Mouse (Mus musculus): ENCODE measurements around the gene Ell3. TPM values are rescaled to one million over a fixed set of nuclear protein-coding genes. Genes with fewer than 3 reads are reported as not detected.

Gene Ell3
- polyA plus RNA-seq, 1 experiment from 2014 or later = 1.9 TPM

DNA sequence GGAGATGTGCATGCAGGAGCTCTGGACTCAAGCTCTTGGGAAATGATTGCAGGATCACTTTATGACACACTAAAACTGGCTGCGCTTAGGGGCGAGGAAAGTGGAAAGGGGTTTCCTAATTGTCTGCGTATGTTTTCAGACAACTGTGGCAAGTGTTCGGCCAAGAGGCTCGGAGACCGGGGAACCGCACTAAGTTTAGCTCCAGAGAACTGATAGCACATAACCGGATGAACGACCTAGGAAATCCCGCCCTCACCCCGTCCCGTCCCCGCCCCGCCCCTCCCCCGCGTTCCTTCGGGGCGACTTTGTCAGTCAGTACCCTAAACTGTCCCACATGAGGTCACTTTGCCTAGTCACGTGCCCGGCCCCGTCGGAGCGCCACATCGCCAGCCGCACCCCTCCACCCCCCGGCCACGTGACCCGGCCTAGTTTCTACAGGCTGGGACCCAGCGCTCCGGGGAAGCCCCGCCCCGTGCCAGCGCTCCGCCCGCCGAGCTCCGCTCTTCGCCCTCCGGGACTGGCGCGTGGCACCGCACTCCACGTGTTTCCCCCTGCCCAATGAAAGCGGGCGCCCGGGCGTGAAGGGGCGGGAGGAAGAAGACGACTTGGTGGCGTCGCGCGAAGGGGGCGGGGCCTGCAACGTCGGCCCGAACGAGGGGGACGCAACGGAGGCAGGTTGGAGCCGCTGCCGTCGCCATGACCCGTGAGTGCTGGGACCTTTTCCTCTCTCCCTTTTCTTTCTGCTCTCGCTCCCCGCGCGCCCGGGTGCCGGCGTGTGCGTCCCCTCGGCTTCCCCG, 4.9 kb upstream of the Ell3 start, which contains the start of gene Serf2:
Gene Serf2 (plus strand): TSS at position 457 of the 797 bp plus-strand sequence.
- no peaks in the 10 kb centered on the region for H3K9me3 ChIP-seq (ENCODE audit: control insufficient read depth)
- peak within 1 kb of the TSS; percentile 100 for H3K4me3 ChIP-seq (ENCODE audit: low read depth, low read length)
- no peak for TF ChIP-seq CTCF (IDR thresholded peaks at IDR 0.05; ENCODE audit: low read depth)
- peak within 1 kb of the TSS; percentile 79 for H3K4me2 ChIP-seq (replicated peaks; ENCODE audit: low read depth)
- H3K9ac ChIP-seq (ENCODE audit: low read depth, low read length) = peak within 1 kb of the TSS; percentile 100
- peak within 1 kb of the TSS; percentile 99 for H3K27ac ChIP-seq (ENCODE audit: low read depth, low read length)
- no peaks in the 10 kb centered on the region for H3K27me3 ChIP-seq (replicated peaks; ENCODE audit: control insufficient read depth, insufficient read depth, low read length)
- H3K36me3 ChIP-seq (ENCODE audit: control insufficient read depth, insufficient read depth) = peaks cover 22% of the 10 kb centered on the region
- peak; percentile 98 for ATAC-seq
- WGBS = under 1% methylated on average over 65 of the region's 74 CpGs
- H3K4me1 ChIP-seq (replicated peaks; ENCODE audit: control insufficient read depth, insufficient read depth, low read length) = no peaks in the 10 kb centered on the region

DNA sequence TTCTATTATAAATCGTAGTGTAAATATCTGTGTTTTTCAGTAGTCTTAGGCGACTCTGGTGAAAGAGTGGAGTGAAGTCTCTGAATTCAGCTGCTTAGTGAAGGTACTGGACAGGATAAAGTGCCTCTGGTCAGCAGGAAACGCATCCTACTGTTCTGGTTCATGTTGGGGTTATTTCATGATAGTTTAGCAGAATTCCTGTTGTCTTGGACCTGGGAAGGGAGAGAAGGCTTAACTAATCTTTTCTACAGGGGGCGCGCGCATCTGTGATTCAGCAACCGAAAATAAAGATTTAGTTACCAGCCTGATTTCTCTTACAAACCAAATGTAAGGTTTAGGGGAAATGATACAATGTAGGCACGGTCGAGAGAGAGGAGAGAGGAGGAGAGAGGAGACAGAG, 4.1 kb upstream of the Ell3 start:
- H3K9ac ChIP-seq (ENCODE audit: low read depth, low read length) = peak overlapping the region; percentile 57; the same call in 1 of the 2 replicates
- no peaks in the 10 kb centered on the region for H3K27me3 ChIP-seq (replicated peaks; ENCODE audit: control insufficient read depth, insufficient read depth, low read length)
- peak overlapping the region; percentile 79 for H3K4me2 ChIP-seq (replicated peaks; ENCODE audit: low read depth)
- no peak for ATAC-seq
- no peaks in the 10 kb centered on the region for H3K9me3 ChIP-seq (ENCODE audit: control insufficient read depth)
- peaks cover 14% of the 10 kb centered on the region for H3K36me3 ChIP-seq (ENCODE audit: control insufficient read depth, insufficient read depth)
- no peaks in the 10 kb centered on the region for H3K4me1 ChIP-seq (replicated peaks; ENCODE audit: control insufficient read depth, insufficient read depth, low read length)
- 13% methylated on average over 9 of the region's 9 CpGs for WGBS
- peak; percentile 63 for TF ChIP-seq CTCF (IDR thresholded peaks at IDR 0.05; ENCODE audit: low read depth)
- peak overlapping the region; percentile 91 for H3K27ac ChIP-seq (ENCODE audit: low read depth, low read length)
- H3K4me3 ChIP-seq (ENCODE audit: low read depth, low read length) = peak overlapping the region; percentile 100

DNA sequence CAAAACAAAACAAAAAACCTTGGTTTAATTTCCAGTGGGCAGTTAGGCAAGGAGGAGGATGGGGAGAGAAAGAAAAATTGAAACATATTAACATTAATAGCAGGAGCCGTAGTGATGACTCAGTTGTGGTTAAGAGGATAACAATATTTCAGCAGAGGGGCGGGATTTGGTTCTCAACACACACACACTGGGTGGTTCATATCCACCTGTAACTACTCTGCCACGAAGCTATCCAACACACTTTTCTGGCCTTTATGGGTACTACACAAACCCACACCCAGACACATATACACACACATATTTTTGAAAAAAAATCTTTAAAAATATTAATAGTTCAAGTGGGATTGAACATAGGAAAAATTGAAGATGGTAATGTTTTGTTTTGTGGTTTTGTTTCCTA, 2.9 kb upstream of the Ell3 start:
- H3K9me3 ChIP-seq (ENCODE audit: control insufficient read depth) = no peaks in the 10 kb centered on the region
- H3K4me1 ChIP-seq (replicated peaks; ENCODE audit: control insufficient read depth, insufficient read depth, low read length) = no peaks in the 10 kb centered on the region
- no peak overlapping the region for H3K9ac ChIP-seq (ENCODE audit: low read depth, low read length)
- no peak for TF ChIP-seq CTCF (IDR thresholded peaks at IDR 0.05; ENCODE audit: low read depth)
- peaks cover 5% of the 10 kb centered on the region for H3K36me3 ChIP-seq (ENCODE audit: control insufficient read depth, insufficient read depth)
- H3K4me2 ChIP-seq (replicated peaks; ENCODE audit: low read depth) = no peak overlapping the region
- WGBS = 79% methylated on average over 3 of the region's 3 CpGs
- no peaks in the 10 kb centered on the region for H3K27me3 ChIP-seq (replicated peaks; ENCODE audit: control insufficient read depth, insufficient read depth, low read length)
- no peak overlapping the region for H3K4me3 ChIP-seq (ENCODE audit: low read depth, low read length)
- no peak for ATAC-seq
- no peak overlapping the region for H3K27ac ChIP-seq (ENCODE audit: low read depth, low read length)

DNA sequence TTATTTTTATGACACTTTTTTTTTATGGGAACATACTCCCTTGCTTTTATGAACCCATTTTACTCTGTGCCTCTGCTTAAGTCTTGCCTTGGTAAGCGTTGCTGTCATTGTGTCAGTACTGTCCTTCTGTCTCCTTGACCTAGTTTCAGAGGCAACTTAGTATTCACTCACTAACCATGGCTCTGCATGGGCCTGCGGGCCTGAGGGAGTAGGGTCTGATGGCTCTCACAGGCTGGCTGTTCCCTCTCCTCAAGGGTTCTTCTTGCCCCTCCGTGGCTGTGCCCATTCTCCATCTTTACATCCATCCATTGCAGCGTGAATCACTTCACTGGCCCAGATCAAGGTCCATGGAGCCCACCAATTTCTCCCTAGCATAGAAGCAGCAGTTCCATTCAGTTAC, 2.4 kb upstream of the Ell3 start:
- ATAC-seq = no peak
- TF ChIP-seq CTCF (IDR thresholded peaks at IDR 0.05; ENCODE audit: low read depth) = no peak
- Histone ChIP-seq H3K9ac (ENCODE audit: low read depth, low read length) (no peak overlapping the region), H3K27me3 (replicated peaks; ENCODE audit: control insufficient read depth, insufficient read depth, low read length) (no peaks in the 10 kb centered on the region), H3K27ac (ENCODE audit: low read depth, low read length) (no peak overlapping the region), H3K4me3 (ENCODE audit: low read depth, low read length) (no peak overlapping the region), H3K4me2 (replicated peaks; ENCODE audit: low read depth) (no peak overlapping the region), H3K36me3 (ENCODE audit: control insufficient read depth, insufficient read depth) (peaks cover 3% of the 10 kb centered on the region; the same call in 1 of the 2 replicates), H3K4me1 (replicated peaks; ENCODE audit: control insufficient read depth, insufficient read depth, low read length) (no peaks in the 10 kb centered on the region), H3K9me3 (ENCODE audit: control insufficient read depth) (no peaks in the 10 kb centered on the region)
- 85% methylated on average over 4 of the region's 4 CpGs for WGBS

DNA sequence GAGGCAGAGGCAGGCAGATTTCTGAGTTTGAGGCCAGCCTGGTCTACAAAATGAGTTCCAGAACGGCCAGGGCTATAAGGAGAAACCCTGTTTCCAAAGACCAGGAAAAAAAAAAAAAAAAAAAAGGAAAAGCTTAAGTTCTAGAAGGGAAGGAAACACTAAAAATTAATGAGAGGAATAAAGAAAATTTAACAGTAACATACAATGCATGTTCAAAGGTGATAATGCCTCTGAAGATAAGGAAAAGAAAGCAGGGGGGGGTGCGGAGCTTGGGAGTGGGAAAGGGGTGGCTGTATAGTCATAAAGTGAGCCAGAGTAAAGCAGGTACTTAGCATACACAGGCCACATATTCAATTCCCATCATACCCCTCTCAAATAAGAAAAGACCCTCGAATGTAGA, 1.0 kb upstream of the Ell3 start:
- no peaks in the 10 kb centered on the region for H3K4me1 ChIP-seq (replicated peaks; ENCODE audit: control insufficient read depth, insufficient read depth, low read length)
- no peaks in the 10 kb centered on the region for H3K36me3 ChIP-seq (ENCODE audit: control insufficient read depth, insufficient read depth)
- no peak for TF ChIP-seq CTCF (IDR thresholded peaks at IDR 0.05; ENCODE audit: low read depth)
- H3K27me3 ChIP-seq (replicated peaks; ENCODE audit: control insufficient read depth, insufficient read depth, low read length) = no peaks in the 10 kb centered on the region
- WGBS = 74% methylated on average over 3 of the region's 3 CpGs
- no peak overlapping the region for H3K9ac ChIP-seq (ENCODE audit: low read depth, low read length)
- no peak overlapping the region for H3K4me2 ChIP-seq (replicated peaks; ENCODE audit: low read depth)
- no peak for ATAC-seq
- H3K9me3 ChIP-seq (ENCODE audit: control insufficient read depth) = no peaks in the 10 kb centered on the region
- H3K27ac ChIP-seq (ENCODE audit: low read depth, low read length) = no peak overlapping the region
- H3K4me3 ChIP-seq (ENCODE audit: low read depth, low read length) = no peak overlapping the region

DNA sequence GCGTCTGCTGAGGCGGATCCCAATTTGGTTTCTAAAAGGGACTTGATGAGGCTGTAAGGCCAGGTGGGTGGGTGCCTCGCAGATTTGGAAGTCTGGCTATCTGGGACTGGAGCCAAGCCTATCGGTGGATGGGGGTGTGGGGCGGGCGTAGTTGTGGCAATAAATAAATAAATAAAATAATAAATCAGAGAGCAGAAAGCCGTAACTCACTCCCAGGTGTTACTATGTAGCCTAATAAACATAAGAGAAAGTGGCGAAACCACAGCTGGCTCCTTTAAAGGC, 1.1 kb downstream of the Ell3 start:
- Histone ChIP-seq H3K4me3 (ENCODE audit: low read depth, low read length) (peak overlapping the region; percentile 41), H3K27ac (ENCODE audit: low read depth, low read length) (no peak overlapping the region; the same call in 1 of the 2 replicates), H3K36me3 (ENCODE audit: control insufficient read depth, insufficient read depth) (peaks cover 12% of the 10 kb centered on the region), H3K9ac (ENCODE audit: low read depth, low read length) (peak overlapping the region; percentile 51; the same call in 1 of the 2 replicates), H3K9me3 (ENCODE audit: control insufficient read depth) (no peaks in the 10 kb centered on the region), H3K4me1 (replicated peaks; ENCODE audit: control insufficient read depth, insufficient read depth, low read length) (no peaks in the 10 kb centered on the region), H3K4me2 (replicated peaks; ENCODE audit: low read depth) (peak overlapping the region; percentile 91), H3K27me3 (replicated peaks; ENCODE audit: control insufficient read depth, insufficient read depth, low read length) (no peaks in the 10 kb centered on the region)
- no peak for ATAC-seq
- WGBS = 5% methylated on average over 8 of the region's 8 CpGs
- no peak for TF ChIP-seq CTCF (IDR thresholded peaks at IDR 0.05; ENCODE audit: low read depth)
